Mouse (Mus musculus): ENCODE results near the gene Aldh5a1. TPM values are rescaled to one million over a fixed set of nuclear protein-coding genes. Genes with fewer than 3 reads are reported as not detected.

Gene Aldh5a1
- polyA plus RNA-seq, 1 experiment: 1.1 TPM

GRCm38 (mm10) chr13:24942512-24943282, 5.2 kb upstream of the Aldh5a1 start, which contains the start of gene Gpld1:
Gene Gpld1, plus strand, starts transcription at chr13:24943152.
- Histone ChIP-seq H3K4me3 (ENCODE audit: insufficient read depth, poor library complexity, severe bottlenecking) (no peak within 1 kb of the TSS), H3ac (ENCODE audit: control insufficient read depth, insufficient read length, low read depth) (no peak within 1 kb of the TSS), H3K36me3 (ENCODE audit: control insufficient read depth, insufficient read depth) (no peaks in the 10 kb centered on the region), H3K79me3 (ENCODE audit: low read depth) (no peaks in the 10 kb centered on the region), H3K79me2 (ENCODE audit: control insufficient read depth, insufficient read depth) (no peaks in the 10 kb centered on the region), H3K27me3 (ENCODE audit: control insufficient read depth, insufficient read depth, insufficient read length) (no peaks in the 10 kb centered on the region)
- TF ChIP-seq MYOG (IDR thresholded peaks at IDR 0.05; ENCODE audit: control insufficient read depth, extremely low read depth, insufficient read length) (no peak), CEBPB (IDR thresholded peaks at IDR 0.05; ENCODE audit: low read depth) (no peak), CTCF (IDR thresholded peaks at IDR 0.05; ENCODE audit: control insufficient read depth, insufficient read depth, insufficient read length) (no peak), MYOD1 (IDR thresholded peaks at IDR 0.05; ENCODE audit: control insufficient read depth, insufficient read length, low read depth) (no peak), FOSL1 (IDR thresholded peaks at IDR 0.05; ENCODE audit: insufficient read depth, low read length, poor library complexity, severe bottlenecking) (no peak), USF1 (IDR thresholded peaks at IDR 0.05; ENCODE audit: low read depth) (no peak), MAX (IDR thresholded peaks at IDR 0.05) (no peak)

- TF ChIP-seq MYOG (IDR thresholded peaks at IDR 0.05; ENCODE audit: control insufficient read depth, extremely low read depth, insufficient read length) (no peak), CEBPB (IDR thresholded peaks at IDR 0.05; ENCODE audit: low read depth) (no peak), MYOD1 (IDR thresholded peaks at IDR 0.05; ENCODE audit: control insufficient read depth, insufficient read length, low read depth) (no peak), FOSL1 (IDR thresholded peaks at IDR 0.05; ENCODE audit: insufficient read depth, low read length, poor library complexity, severe bottlenecking) (no peak), USF1 (IDR thresholded peaks at IDR 0.05; ENCODE audit: low read depth) (no peak), CTCF (IDR thresholded peaks at IDR 0.05; ENCODE audit: control insufficient read depth, insufficient read depth, insufficient read length) (no peak), MAX (IDR thresholded peaks at IDR 0.05) (no peak)
- Histone ChIP-seq H3ac (ENCODE audit: control insufficient read depth, insufficient read length, low read depth) (no peak overlapping the region), H3K79me2 (ENCODE audit: control insufficient read depth, insufficient read depth) (no peaks in the 10 kb centered on the region), H3K4me3 (ENCODE audit: insufficient read depth, poor library complexity, severe bottlenecking) (no peak overlapping the region), H3K27me3 (ENCODE audit: control insufficient read depth, insufficient read depth, insufficient read length) (no peaks in the 10 kb centered on the region), H3K79me3 (ENCODE audit: low read depth) (no peaks in the 10 kb centered on the region), H3K36me3 (ENCODE audit: control insufficient read depth, insufficient read depth) (no peaks in the 10 kb centered on the region)
Observed at GRCm38 (mm10) chr13:24939472-24939871, 2.0 kb upstream of the Aldh5a1 start.

- Histone ChIP-seq H3K79me2 (ENCODE audit: control insufficient read depth, insufficient read depth) (no peaks in the 10 kb centered on the region), H3K79me3 (ENCODE audit: low read depth) (no peaks in the 10 kb centered on the region), H3K36me3 (ENCODE audit: control insufficient read depth, insufficient read depth) (no peaks in the 10 kb centered on the region), H3K4me3 (ENCODE audit: insufficient read depth, poor library complexity, severe bottlenecking) (no peak overlapping the region), H3ac (ENCODE audit: control insufficient read depth, insufficient read length, low read depth) (no peak overlapping the region), H3K27me3 (ENCODE audit: control insufficient read depth, insufficient read depth, insufficient read length) (no peaks in the 10 kb centered on the region)
- TF ChIP-seq MYOD1 (IDR thresholded peaks at IDR 0.05; ENCODE audit: control insufficient read depth, insufficient read length, low read depth) (no peak), CTCF (IDR thresholded peaks at IDR 0.05; ENCODE audit: control insufficient read depth, insufficient read depth, insufficient read length) (peak; percentile 31)
Observed at GRCm38 (mm10) chr13:24938683-24939082, 1.2 kb upstream of the Aldh5a1 start.

- H3K27me3 ChIP-seq (ENCODE audit: control insufficient read depth, insufficient read depth, insufficient read length): no peaks in the 10 kb centered on the region
- peak overlapping the region; percentile 83 for H3ac ChIP-seq (ENCODE audit: control insufficient read depth, insufficient read length, low read depth)
- TF ChIP-seq FOSL1 (IDR thresholded peaks at IDR 0.05; ENCODE audit: insufficient read depth, low read length, poor library complexity, severe bottlenecking) (no peak), CTCF (IDR thresholded peaks at IDR 0.05; ENCODE audit: control insufficient read depth, insufficient read depth, insufficient read length) (no peak), MYOD1 (IDR thresholded peaks at IDR 0.05; ENCODE audit: control insufficient read depth, insufficient read length, low read depth) (no peak), MAX (IDR thresholded peaks at IDR 0.05) (no peak), MYOG (IDR thresholded peaks at IDR 0.05; ENCODE audit: control insufficient read depth, extremely low read depth, insufficient read length) (no peak), CEBPB (IDR thresholded peaks at IDR 0.05; ENCODE audit: low read depth) (no peak), USF1 (IDR thresholded peaks at IDR 0.05; ENCODE audit: low read depth) (no peak)
- no peaks in the 10 kb centered on the region for H3K79me3 ChIP-seq (ENCODE audit: low read depth)
- H3K4me3 ChIP-seq (ENCODE audit: insufficient read depth, poor library complexity, severe bottlenecking): peak overlapping the region; percentile 37
- H3K36me3 ChIP-seq (ENCODE audit: control insufficient read depth, insufficient read depth): no peaks in the 10 kb centered on the region
- no peaks in the 10 kb centered on the region for H3K79me2 ChIP-seq (ENCODE audit: control insufficient read depth, insufficient read depth)
Observed at GRCm38 (mm10) chr13:24937839-24938166, 342 bp upstream of the Aldh5a1 start.

GRCm38 (mm10) chr13:24936772-24937107, 721 bp downstream of the Aldh5a1 start:
- H3K27me3 ChIP-seq (ENCODE audit: control insufficient read depth, insufficient read depth, insufficient read length): no peaks in the 10 kb centered on the region
- TF ChIP-seq CTCF (IDR thresholded peaks at IDR 0.05; ENCODE audit: control insufficient read depth, insufficient read depth, insufficient read length) (no peak), MYOD1 (IDR thresholded peaks at IDR 0.05; ENCODE audit: control insufficient read depth, insufficient read length, low read depth) (no peak), USF1 (IDR thresholded peaks at IDR 0.05; ENCODE audit: low read depth) (no peak)
- H3ac ChIP-seq (ENCODE audit: control insufficient read depth, insufficient read length, low read depth): no peak overlapping the region
- no peak overlapping the region for H3K4me3 ChIP-seq (ENCODE audit: insufficient read depth, poor library complexity, severe bottlenecking)
- H3K79me3 ChIP-seq (ENCODE audit: low read depth): no peaks in the 10 kb centered on the region
- H3K79me2 ChIP-seq (ENCODE audit: control insufficient read depth, insufficient read depth): no peaks in the 10 kb centered on the region
- H3K36me3 ChIP-seq (ENCODE audit: control insufficient read depth, insufficient read depth): no peaks in the 10 kb centered on the region

- TF ChIP-seq CEBPB (IDR thresholded peaks at IDR 0.05; ENCODE audit: low read depth): no peak
- TF ChIP-seq CTCF (IDR thresholded peaks at IDR 0.05; ENCODE audit: control insufficient read depth, insufficient read depth, insufficient read length): no peak
- no peak for TF ChIP-seq MYOD1 (IDR thresholded peaks at IDR 0.05; ENCODE audit: control insufficient read depth, insufficient read length, low read depth)
- Histone ChIP-seq H3ac (ENCODE audit: control insufficient read depth, insufficient read length, low read depth) (no peak overlapping the region), H3K36me3 (ENCODE audit: control insufficient read depth, insufficient read depth) (no peaks in the 10 kb centered on the region), H3K79me2 (ENCODE audit: control insufficient read depth, insufficient read depth) (no peaks in the 10 kb centered on the region), H3K27me3 (ENCODE audit: control insufficient read depth, insufficient read depth, insufficient read length) (no peaks in the 10 kb centered on the region), H3K79me3 (ENCODE audit: low read depth) (no peaks in the 10 kb centered on the region), H3K4me3 (ENCODE audit: insufficient read depth, poor library complexity, severe bottlenecking) (no peak overlapping the region)
Observed at GRCm38 (mm10) chr13:24933199-24933598, 4.3 kb downstream of the Aldh5a1 start.

Data from C2C12 (cell line).